Mouse (Mus musculus) frontal cortex, postnatal 10 days (tissue): ENCODE results near the gene Fam3a.
"Not testable (repeated sequence)": the region's sequence is repeated elsewhere in the genome, so short reads cannot be mapped to it uniquely, and the experiment has no call there.

Experiments
- DNase-seq, 2 experiments: peaks; one replicate each; pipeline ENCODE4 v3.0.0; 2022; ENCODE audit warnings: low spot score in 2 of 2, mixed read lengths in 1 of 2

The Fam3a gene

GRCm38 (mm10) chrX:74392535-74393443 lies at the start of gene Fam3a, which contains the start of gene Ikbkg:
Fam3a (minus strand) TSS chrX:74393272.
Ikbkg (plus strand) TSS chrX:74393290.
- peak; percentile 75 to 81 for DNase-seq

GRCm38 (mm10) chrX:74429290-74429821 lies 36.3 kb upstream of the Fam3a start:
- DNase-seq, result peak; percentile 43 to 60

GRCm38 (mm10) chrX:74428826-74429276 lies 35.8 kb upstream of the Fam3a start, which contains the start of gene G6pdx:
G6pdx (minus strand) TSS chrX:74429194.
- DNase-seq, result peak; percentile 76 to 80

- no peak for DNase-seq
Observed at GRCm38 (mm10) chrX:74428146-74428825, 35.2 kb upstream of the Fam3a start.

- DNase-seq, result no peak
Observed at GRCm38 (mm10) chrX:74427116-74427515, 34.0 kb upstream of the Fam3a start.

GRCm38 (mm10) chrX:74426256-74426655 lies 33.2 kb upstream of the Fam3a start:
- DNase-seq, result no peak

- no peak for DNase-seq
Observed at GRCm38 (mm10) chrX:74425195-74425594, 32.1 kb upstream of the Fam3a start.

GRCm38 (mm10) chrX:74424443-74424842 lies 31.4 kb upstream of the Fam3a start:
- DNase-seq, result no peak

- peak; percentile 40 to 60 for DNase-seq
Observed at GRCm38 (mm10) chrX:74413377-74413776, 20.3 kb upstream of the Fam3a start.

- no peak for DNase-seq
Observed at GRCm38 (mm10) chrX:74408340-74408739, 15.3 kb upstream of the Fam3a start.

GRCm38 (mm10) chrX:74400136-74400535 lies 7.1 kb upstream of the Fam3a start:
- no peak for DNase-seq

GRCm38 (mm10) chrX:74388153-74388552 lies 4.9 kb downstream of the Fam3a start:
- DNase-seq, result no peak

- DNase-seq, result no peak
Observed at GRCm38 (mm10) chrX:74384451-74384850, 8.6 kb downstream of the Fam3a start.

GRCm38 (mm10) chrX:74372888-74373549 lies 20.1 kb downstream of the Fam3a start, which contains the start of the genes Ubl4a and Slc10a3:
Ubl4a (minus strand) TSS chrX:74373218.
Slc10a3 (minus strand) TSS chrX:74373349.
- DNase-seq, result peak; percentile 74 to 79

- peak; percentile 21 to 51 for DNase-seq
Observed at GRCm38 (mm10) chrX:74368209-74368909, 24.7 kb downstream of the Fam3a start.

GRCm38 (mm10) chrX:74367512-74367911 lies 25.6 kb downstream of the Fam3a start:
- no peak for DNase-seq

- no peak for DNase-seq
Observed at GRCm38 (mm10) chrX:74359171-74359570, 33.9 kb downstream of the Fam3a start.

GRCm38 (mm10) chrX:74357069-74357468 lies 36.0 kb downstream of the Fam3a start:
- DNase-seq, result not testable (repeated sequence)

- peak; percentile 65 to 78 for DNase-seq
Observed at GRCm38 (mm10) chrX:74353467-74353770, 39.7 kb downstream of the Fam3a start, which contains the start of gene Lage3. Lage3 (minus strand) TSS chrX:74353618.

GRCm38 (mm10) chrX:74352645-74353466 lies 40.2 kb downstream of the Fam3a start:
- no peak for DNase-seq
